Mouse (Mus musculus) telencephalon, adult 2 months (tissue): Measurements from ENCODE around the gene 4930518I15Rik.
"Not testable (repeated sequence)": the region's sequence is repeated elsewhere in the genome, so short reads cannot be mapped to it uniquely, and the experiment has no call there.

Experiments
- DNase-seq: peaks from one replicate; pipeline ENCODE4 v3.0.0-alpha.2; 2011; ENCODE audit warnings: low read depth, low spot score

Gene 4930518I15Rik

DNA sequence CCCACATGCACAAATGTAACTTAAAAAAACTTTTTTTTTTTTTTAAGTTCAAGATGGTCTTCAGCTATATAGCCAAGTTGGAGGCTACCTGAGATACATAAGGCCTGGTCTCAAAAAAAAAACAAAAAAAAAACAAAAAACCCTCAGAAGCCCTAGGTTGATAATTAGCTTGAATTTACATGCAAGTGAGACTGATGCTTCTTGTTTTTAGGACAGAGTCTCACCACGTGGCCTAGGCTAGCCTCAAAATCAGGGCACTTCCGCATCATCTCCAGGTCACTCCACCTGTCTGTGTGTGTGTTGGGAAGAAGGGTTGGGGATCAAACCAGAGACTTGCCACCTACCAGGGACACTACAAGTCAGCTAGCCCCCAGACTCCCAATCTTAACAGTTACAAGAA, at the start of gene 4930518I15Rik:
4930518I15Rik (minus strand) TSS at position 112 of the 400 bp plus-strand sequence.
- DNase-seq, result no peak

DNA sequence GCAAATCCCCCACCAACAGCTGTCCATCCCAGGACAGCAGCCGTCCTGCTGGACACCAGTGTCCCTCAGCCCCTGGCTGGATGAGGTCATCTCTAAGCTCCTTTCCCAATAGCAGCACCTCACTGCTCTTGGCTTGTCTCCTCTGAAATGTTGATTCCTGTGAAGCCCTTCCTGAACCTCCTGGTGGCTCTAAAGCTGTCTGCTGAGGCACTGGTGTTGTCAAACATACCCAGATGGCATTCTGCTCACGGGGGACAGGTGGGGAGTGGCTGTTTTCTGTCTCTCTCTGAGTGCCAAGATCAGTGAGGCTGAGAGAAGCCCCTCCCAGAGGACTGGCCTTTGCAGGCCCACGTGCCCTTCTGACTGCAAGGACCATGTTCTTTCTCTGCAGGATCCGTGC, 48.2 kb upstream of the 4930518I15Rik start:
- DNase-seq, result not testable (repeated sequence)

DNA sequence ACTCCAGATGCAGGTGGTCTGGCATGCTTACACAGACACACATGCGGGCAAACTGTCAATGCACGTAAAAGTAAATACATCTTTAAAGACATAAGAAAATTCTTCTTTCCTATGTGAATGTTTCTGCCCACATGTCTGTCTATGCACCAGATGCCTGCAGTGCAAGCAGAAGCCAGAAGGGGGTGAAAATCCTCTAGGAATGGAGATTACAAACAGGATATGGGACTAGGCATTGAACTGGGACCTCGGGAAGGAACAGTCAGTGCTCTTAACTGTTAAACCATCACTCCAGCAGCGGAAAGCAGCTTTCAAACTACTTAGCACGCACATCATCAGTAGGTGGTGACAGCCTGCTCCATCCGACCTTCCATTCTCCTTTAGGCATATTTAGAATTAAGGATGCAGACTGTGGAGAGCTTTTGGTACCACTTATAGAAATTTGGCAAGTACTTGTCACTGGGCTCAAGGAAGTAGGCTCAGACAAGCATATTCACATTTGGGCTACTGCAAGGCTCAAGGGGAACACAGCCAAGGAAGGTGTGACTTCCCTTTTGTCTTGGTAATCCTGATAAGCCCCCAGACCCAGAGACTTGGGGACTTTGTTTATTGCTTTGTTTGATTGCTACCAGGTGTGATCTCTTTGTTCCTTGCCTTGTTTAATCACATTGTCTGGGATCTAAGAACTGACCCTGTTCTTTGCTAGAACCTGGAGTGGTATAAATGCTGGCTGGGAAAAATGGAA, 47.4 kb upstream of the 4930518I15Rik start:
- DNase-seq, result peak; percentile 50

DNA sequence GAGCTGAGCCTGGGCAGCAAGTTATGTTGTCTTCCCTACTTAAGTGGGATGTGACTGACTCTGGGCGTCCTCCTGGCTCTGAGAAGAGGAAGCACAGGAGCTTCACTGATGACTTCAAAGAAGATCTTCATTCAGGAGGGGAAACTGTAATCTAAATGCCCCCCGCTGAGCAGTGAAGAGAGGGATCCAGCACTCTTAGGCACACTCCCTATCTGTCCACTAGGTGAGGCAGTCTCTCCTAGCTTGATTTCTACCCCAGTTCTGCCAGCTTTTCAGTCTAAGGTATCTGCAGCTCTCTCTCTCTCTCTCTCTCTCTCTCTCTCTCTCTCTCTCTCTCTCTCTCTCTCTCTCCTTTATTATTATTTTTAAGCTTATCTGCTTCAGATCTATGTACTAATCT, 45.6 kb upstream of the 4930518I15Rik start:
- DNase-seq, result no peak

DNA sequence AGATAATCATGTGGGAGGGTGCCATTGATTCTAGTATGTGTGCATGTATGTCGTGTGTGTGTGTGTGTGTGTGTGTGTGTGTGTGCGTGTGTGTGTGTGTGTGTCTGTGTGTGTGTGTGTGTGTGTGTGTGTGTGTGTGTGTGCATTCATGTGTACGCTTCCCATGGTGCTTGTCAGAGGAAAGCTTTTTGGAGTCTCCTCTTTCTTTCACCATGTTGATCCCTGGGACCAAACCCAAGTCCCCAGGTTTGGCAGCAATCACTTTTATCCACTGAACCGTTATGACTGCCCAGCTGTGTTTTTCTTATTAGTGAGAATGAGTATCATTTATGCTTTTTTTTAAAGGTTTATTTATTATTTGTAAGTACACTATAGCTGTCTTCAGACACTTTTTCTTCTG, 44.7 kb upstream of the 4930518I15Rik start:
- not testable (repeated sequence) for DNase-seq

DNA sequence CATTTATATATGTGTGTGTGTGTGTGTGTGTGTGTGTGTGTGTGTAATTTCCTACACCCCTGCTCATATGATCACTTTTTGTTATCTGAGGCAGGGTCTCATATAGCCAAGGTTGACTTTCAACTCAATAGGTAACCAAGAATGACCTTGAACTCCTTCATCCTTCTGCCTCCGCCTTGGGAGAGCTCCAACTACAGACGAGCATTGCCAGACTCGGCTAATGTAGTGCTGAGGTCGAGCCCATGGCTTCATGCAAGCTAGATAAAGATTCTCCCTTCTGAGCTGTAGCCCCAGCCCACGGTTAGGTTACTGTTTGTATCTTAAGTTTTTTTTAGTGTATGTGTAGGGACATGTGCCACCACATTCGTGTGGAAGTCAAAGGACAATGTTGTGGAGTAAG, 44.1 kb upstream of the 4930518I15Rik start:
- DNase-seq, result no peak

DNA sequence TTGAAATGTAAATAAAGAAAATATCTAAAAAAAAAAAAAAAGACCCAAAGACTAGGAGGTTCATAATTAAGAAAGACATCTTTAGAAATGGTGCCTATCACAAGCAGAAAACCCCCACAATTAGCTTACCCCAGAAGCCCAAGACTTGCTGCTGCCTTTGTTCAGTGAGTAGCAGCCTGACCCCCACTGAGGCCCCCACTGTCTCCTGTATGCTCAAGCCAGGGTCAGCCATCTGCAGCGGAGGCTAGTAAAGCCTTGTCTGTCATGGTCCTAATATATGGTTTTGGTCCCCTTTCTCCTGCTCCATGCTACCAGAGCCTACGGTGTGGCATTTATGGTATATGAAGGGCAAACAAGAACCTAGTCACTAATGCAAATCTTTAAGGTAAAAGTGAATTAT, 43.6 kb upstream of the 4930518I15Rik start:
- DNase-seq, result no peak

DNA sequence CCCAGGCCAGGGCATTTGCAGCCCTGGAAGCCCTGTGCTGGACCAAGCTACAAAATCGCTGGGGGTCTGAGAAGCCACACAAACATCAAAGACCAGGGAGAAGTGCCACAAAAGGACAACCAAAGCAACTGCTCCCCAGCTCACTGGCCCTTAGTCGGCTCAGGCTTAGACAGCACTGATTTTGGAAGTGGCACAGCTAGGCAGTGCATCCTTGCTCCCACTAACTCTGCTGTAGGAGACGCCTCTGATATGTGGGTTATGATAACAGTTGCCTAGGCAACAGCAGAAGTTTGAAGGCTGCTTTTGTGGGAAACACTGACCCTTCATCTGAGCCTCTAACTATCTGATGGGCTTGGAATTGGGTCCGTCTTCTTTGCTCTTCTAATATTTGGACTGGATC, 41.4 kb upstream of the 4930518I15Rik start:
- no peak for DNase-seq

DNA sequence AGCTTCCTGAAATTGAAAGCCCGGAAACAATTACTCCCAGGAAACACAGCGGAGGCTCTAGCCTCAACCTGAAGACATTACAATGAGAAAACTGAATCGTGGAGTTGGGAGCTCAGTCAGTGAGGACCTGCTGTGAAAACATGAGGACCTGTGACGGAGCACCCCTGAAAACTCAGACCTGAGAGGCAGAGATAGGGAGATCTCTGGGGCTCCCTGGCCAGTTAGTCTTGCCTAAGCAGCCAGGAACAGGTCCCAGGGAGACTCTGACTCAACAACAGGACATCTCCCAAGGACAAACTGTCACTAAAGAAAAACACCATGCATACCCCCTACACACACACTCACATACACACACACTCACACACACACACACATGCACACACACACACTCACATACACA, 40.6 kb upstream of the 4930518I15Rik start:
- no peak for DNase-seq

DNA sequence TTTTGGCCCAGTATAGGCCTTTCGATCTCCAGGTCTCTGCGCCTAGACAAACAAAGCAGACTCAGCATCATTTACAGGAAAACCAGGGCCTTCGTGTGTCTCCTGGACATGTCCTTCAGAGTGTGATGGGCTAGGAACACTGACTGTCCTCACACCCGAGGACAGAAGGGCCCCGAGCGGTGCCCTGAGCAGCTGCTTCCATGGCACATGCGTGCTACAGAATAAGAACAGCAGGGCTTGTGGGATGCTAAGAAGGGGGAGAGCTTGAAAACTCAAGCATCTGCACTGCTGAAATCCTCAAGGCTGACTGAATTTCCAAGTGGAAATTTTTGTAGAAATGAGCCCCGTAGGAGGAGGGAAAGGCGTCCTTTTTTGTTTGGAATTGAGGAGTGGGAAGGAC, 39.3 kb upstream of the 4930518I15Rik start:
- peak; percentile 78 for DNase-seq

DNA sequence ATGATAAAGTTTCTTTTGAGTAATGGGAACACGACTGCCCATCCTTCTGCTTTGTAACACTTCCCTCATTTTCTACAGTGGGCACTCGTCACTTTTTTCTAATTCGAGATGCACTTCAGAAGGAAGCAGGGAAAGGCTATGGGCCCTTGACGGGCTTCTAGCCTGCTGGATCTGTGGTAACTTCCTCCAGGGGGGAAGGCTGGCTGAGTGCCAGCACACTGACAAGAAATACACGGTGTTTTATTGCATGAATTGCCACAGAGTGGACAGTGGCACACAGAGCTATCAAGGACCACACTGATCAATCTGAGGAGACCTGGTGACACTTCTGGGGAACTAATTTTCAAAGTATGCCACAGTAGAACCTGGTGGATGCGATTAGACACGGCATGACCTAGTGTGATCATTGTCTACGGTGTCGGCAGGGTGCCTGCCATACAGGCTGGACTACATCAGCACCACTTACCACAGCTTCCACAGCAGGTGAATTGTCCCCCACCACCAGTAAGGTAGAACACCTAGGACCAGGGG, 38.7 kb upstream of the 4930518I15Rik start:
- no peak for DNase-seq

DNA sequence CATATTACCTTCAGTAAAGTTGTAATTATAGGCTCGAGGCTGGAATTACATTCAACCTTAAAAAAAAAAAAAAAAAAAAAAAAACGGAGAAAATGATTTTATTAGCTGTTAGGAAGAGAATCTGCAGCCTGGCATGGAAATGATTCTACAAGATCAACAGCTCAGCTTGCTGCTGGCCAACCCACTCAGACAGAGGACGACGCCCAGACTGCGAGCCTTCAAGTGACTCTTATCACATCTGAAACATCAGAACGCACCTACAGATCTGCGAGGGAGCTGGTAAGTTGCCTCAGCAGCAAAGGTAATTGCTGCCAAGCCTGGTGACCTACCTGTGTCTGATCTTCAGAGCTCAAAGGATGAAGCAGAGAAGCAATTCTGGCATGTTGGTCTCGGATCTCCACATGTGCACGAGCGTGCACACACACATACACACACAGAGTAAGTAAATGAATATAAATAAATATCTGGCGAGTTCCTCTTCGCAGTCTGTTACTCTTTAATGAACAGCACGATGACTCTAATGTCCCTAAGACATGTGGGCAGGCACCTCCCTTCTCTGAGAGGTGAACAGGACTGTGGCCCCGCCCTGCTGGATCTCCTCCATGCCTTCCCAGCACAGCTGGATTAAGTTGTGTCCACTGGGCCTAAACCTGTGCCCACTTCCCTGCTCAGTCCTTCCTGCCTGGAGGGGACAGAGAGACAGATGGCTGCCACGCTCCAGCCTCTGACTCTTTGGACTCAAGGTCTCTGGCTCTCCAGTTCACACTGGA, 36.9 kb upstream of the 4930518I15Rik start:
- DNase-seq, result no peak

DNA sequence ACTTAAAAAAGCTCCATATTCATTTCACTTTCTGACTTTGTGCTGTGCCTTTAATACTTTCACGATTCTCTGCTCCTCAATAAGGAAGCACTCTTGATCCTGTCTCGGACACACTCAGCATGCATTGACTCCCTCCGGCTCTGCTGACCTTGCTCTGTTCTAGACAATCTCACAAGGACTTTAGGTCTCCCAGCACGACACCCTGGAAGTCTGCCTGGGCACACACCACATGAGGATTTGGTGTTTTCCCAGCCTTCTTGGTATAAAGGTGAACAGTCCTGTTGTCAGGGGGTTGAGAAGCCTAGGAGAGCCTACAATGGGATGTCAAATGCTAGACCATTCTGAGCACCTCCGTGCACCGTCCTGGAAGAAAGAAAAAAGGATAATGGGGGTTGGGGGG, 35.1 kb upstream of the 4930518I15Rik start:
- no peak for DNase-seq

DNA sequence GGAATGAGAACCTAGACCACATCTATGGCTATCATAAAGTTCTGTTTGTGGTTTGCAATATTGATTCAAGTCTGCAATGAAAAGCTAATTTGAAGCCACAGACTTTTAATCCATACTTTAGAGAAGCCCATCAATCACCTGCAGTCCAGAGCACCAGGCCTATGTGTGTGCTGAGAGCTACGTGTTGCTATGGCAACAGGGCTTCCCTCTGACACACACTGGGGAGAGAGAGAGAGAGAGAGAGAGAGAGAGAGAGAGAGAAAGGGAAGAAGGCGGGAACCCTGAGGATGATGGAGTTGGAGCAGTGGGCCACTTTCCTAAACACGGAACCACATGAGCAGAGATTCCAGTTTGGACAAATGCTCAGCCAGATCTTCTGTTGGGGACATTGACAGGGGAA, 34.5 kb upstream of the 4930518I15Rik start:
- DNase-seq, result no peak

DNA sequence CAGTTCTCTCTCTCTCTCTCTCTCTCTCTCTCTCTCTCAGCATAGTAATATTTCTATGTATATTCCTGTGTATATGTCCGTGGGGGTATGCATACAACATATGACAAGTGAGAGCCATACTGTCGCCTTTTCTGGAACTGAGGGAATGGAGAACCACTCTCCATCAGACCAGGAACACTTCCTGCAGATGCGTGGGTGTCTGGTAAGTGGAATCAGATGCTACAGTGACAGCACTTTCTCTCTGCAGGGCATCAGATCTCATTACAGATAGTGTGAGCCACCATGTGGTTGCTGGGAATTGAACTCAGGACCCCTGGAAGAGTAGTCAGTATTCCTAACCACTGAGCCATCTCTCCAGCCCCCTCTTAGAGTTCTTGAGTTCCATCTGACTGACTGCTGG, 30.7 kb upstream of the 4930518I15Rik start:
- no peak for DNase-seq

DNA sequence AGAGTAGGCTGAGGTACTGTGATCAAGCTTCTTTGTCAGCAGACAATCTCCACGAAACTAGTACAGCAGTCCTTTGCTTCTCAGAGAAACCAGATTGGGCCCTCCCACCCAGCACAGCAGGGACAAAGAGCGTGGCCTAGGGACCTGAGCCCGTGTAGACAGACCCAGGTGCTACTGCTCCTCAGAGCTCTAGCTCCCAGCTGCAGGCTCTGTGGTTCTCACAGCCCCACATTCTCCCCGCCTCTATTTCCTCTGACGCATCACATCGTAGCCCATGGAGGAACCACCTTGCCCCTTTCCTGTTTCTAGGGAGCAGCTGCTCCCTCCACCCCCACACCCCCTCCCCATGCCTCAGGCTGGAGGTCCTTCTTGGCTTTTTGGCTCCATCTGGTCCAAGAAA, 29.3 kb upstream of the 4930518I15Rik start, which contains the start of gene Sla2:
Sla2 (minus strand) TSS at position 176 of the 400 bp plus-strand sequence.
- DNase-seq, result no peak

DNA sequence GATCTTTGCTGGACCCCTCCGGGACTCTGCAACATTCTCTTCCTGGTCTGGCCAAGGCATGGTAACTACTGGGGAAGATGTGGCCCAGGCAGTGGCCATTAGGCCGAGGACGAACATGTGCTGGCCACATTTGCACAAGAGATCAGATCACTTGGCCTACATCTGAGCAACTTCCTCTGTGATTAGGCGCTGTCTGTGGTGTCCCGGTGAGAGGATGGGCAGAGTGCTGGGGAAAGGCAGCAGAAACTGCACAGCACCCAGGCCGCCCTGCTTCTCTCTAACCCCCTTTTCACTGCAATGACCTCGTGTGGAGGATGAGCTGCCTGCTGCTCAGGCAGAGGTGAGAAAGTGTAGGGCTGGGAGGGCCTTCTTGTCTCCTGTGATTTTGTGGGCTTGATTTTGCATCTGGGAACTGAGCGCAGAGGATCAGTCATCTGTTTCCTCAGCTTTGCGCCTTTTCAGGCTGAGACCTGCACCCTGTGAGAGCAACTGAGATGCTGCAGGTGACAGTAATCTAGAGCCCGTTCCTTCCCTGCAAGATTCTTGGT, 28.4 kb upstream of the 4930518I15Rik start:
- no peak for DNase-seq

DNA sequence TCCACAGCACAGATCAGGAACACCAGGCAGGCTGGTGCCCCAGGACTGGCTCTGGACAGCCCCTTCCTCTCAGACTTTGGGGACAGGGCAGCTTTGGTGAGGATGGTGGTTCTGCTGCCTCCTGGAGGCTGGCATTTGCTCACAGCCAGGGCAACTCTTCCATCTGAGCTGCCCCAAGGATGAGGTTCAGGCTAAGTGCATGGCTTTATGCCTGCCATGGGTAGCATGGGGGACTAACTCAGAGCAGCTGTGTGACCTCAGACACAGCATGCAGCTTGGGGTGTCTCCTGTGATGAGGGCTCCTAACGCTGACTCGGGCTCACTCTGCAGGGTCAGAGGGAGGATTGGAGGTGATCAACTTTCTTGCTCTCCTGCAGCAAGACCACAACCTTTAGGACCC, 27.9 kb upstream of the 4930518I15Rik start:
- DNase-seq, result not testable (repeated sequence)

DNA sequence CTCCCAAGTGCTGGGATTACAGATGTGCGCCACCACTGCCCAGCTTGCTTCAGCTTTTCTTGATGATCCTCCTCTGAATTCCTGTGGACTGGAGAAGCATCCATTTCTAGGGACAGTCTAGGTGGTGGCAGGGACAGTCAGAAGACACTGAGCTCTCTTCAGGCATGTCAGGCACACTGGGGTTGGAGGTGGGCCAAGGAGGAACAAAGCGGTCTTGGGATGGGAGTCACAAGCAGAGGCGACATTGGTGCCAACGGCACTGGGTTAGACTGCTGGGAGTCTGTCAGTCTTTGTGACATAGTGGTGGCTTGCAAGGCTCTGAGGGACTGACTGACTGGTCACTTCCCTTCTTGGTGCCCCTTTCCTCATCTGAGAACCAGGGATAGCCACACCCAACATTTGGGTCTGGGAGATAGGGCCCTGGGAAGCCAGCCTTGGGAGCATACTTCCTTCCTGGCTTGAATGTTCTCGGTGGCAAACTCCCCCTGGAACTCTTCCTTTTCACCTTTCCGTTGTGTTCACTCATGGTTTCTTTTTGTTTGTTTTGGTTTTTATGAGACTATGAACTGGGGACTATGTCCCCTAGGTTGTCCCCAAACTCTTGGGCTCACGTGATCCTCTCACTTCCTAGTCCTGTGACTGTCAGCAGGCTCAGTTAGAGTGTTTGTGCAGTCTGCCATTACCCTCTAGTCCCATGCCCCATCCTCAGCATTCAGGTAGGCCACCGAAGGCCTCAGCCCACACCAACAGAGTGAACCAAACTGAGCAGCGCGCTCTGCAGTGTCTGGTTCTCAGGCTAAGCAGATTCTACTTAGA, 26.9 kb upstream of the 4930518I15Rik start:
- no peak for DNase-seq

DNA sequence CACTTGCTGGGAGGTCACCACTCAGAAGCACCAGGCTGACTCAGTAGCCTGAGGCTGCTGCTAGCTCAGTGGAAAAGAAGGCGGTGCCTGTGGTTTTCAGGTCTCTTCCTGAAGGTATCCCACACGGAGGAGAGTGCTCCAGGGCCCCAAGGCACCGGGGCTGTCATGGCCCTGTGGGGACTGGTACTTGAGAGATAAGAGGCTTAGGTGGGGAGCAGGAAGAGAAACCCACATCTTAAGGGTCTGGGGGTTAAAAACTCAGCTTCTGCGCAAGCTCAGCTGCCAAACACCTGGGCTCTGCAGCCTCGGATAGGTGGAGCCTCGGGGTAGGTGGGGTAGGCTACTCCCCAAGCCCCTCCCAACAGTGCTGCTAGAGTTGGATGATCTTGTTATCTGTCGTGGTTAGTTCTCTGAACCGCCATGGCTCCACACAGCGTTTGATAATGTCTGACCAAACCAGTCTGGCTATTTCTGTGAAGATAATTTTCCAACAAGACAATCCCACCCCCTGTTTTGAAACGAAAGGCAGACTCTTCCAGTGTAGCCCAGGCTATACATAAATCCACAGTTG, 24.8 kb upstream of the 4930518I15Rik start:
- no peak for DNase-seq

DNA sequence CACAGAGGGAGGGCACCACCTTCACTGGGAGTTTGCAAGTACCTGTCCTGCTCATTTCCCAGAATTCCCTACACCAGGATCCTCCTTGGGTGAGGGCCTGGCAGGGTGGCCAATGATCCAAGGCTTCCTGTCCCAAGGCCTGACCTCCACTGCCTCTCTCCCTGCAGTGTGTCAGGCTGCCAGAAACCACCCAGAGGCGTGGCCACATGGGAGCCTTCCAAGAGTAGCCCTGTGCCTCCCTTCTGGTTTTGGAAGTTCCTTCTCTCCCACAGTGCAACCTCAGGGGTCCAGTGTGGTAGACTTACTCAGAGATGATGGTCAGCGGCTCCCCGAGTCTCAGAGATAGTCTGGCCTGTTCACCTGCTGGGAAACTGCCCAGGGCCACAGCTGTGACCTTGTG, 21.8 kb upstream of the 4930518I15Rik start:
- DNase-seq, result no peak
